Mouse (Mus musculus): ENCODE data around the gene Clta. TPM values are rescaled to one million over a fixed set of nuclear protein-coding genes. Genes with fewer than 3 reads are reported as not detected.

The Clta gene
- polyA plus RNA-seq, 1 experiment, result 168 TPM

- Histone ChIP-seq H3K27ac (ENCODE audit: control insufficient read depth, insufficient read depth, low read depth, low read length, poor library complexity) (peak overlapping the region; percentile 94), H3K4me3 (replicated peaks; ENCODE audit: control insufficient read depth, low read depth, low read length) (peak overlapping the region; percentile 93), H3K4me1 (ENCODE audit: control insufficient read depth, insufficient read depth, low read length) (peaks cover 4% of the 10 kb centered on the region; the same call in 1 of the 2 replicates)
- TF ChIP-seq POLR2A (IDR thresholded peaks at IDR 0.05; ENCODE audit: borderline replicate concordance, control insufficient read depth, low read depth, low read length), result peak; percentile 62; the same call in 1 of the 2 replicates
- TF ChIP-seq CTCF (IDR thresholded peaks at IDR 0.05; ENCODE audit: control insufficient read depth, insufficient read depth, low read length), result no peak
- WGBS, result under 1% methylated on average over 70 of the region's 70 CpGs
Observed at GRCm38 (mm10) chr4:44072146-44072872, 68.1 kb downstream of the Clta start.

- peak overlapping the region; percentile 94 for H3K27ac ChIP-seq (ENCODE audit: control insufficient read depth, insufficient read depth, low read depth, low read length, poor library complexity)
- no peak for TF ChIP-seq CTCF (IDR thresholded peaks at IDR 0.05; ENCODE audit: control insufficient read depth, insufficient read depth, low read length)
- TF ChIP-seq POLR2A (IDR thresholded peaks at IDR 0.05; ENCODE audit: borderline replicate concordance, control insufficient read depth, low read depth, low read length), result no peak
- peak overlapping the region; percentile 93 for H3K4me3 ChIP-seq (replicated peaks; ENCODE audit: control insufficient read depth, low read depth, low read length)
- H3K4me1 ChIP-seq (ENCODE audit: control insufficient read depth, insufficient read depth, low read length), result peaks cover 4% of the 10 kb centered on the region; the same call in 1 of the 2 replicates
- 8% methylated on average over 9 of the region's 9 CpGs for WGBS
Observed at GRCm38 (mm10) chr4:44072873-44073441, 68.7 kb downstream of the Clta start.

GRCm38 (mm10) chr4:44073799-44074198 lies 69.5 kb downstream of the Clta start:
- Histone ChIP-seq H3K4me3 (replicated peaks; ENCODE audit: control insufficient read depth, low read depth, low read length) (no peak overlapping the region), H3K27ac (ENCODE audit: control insufficient read depth, insufficient read depth, low read depth, low read length, poor library complexity) (peak overlapping the region; percentile 58; the same call in 1 of the 2 replicates), H3K4me1 (ENCODE audit: control insufficient read depth, insufficient read depth, low read length) (peaks cover 3% of the 10 kb centered on the region; the same call in 1 of the 2 replicates)
- TF ChIP-seq POLR2A (IDR thresholded peaks at IDR 0.05; ENCODE audit: borderline replicate concordance, control insufficient read depth, low read depth, low read length) (no peak), CTCF (IDR thresholded peaks at IDR 0.05; ENCODE audit: control insufficient read depth, insufficient read depth, low read length) (no peak)
- 68% methylated on average over 3 of the region's 3 CpGs for WGBS

DNA sequence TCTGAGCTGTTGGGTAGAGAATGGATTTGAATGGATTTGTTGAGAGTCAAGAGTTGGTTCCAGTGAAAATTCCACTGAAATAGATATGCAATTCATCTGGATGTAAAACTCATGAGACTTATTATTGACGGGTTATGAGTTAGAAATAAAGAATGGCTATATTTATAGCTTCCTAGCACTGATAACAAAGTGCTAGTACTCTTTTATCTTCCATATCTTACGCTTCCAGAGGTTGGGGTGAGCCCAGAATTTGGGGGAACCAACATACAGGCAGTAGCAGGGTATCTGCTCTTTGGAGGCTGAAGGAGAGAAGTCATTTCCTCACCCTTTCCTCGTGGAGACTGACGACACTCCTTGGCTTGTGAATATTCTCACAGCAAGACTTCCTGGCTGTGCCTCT lies 70.2 kb downstream of the Clta start:
- no peak overlapping the region for H3K4me3 ChIP-seq (replicated peaks; ENCODE audit: control insufficient read depth, low read depth, low read length)
- TF ChIP-seq CTCF (IDR thresholded peaks at IDR 0.05; ENCODE audit: control insufficient read depth, insufficient read depth, low read length) (no peak), POLR2A (IDR thresholded peaks at IDR 0.05; ENCODE audit: borderline replicate concordance, control insufficient read depth, low read depth, low read length) (no peak)
- no peak overlapping the region for H3K27ac ChIP-seq (ENCODE audit: control insufficient read depth, insufficient read depth, low read depth, low read length, poor library complexity)
- peaks cover 3% of the 10 kb centered on the region; the same call in 1 of the 2 replicates for H3K4me1 ChIP-seq (ENCODE audit: control insufficient read depth, insufficient read depth, low read length)
- WGBS, result 51% methylated on average over 4 of the region's 4 CpGs

GRCm38 (mm10) chr4:44078358-44078933 lies 74.2 kb downstream of the Clta start:
- no peak overlapping the region for H3K27ac ChIP-seq (ENCODE audit: control insufficient read depth, insufficient read depth, low read depth, low read length, poor library complexity)
- no peak for TF ChIP-seq POLR2A (IDR thresholded peaks at IDR 0.05; ENCODE audit: borderline replicate concordance, control insufficient read depth, low read depth, low read length)
- no peak for TF ChIP-seq CTCF (IDR thresholded peaks at IDR 0.05; ENCODE audit: control insufficient read depth, insufficient read depth, low read length)
- H3K4me3 ChIP-seq (replicated peaks; ENCODE audit: control insufficient read depth, low read depth, low read length), result no peak overlapping the region
- 78% methylated on average over 7 of the region's 7 CpGs for WGBS
- no peaks in the 10 kb centered on the region; the same call in 1 of the 2 replicates for H3K4me1 ChIP-seq (ENCODE audit: control insufficient read depth, insufficient read depth, low read length)

Other genes starting within 250 kb of the Clta start
- not detected in 2 replicates for gene Olfr159, start 233.4 kb upstream of the Clta start, polyA plus RNA-seq (2011; ENCODE audit: insufficient read depth, insufficient read length, low replicate concordance, missing spikeins)
- not detected in 2 replicates for gene Olfr156, start 180.6 kb upstream of the Clta start, polyA plus RNA-seq (2011; ENCODE audit: insufficient read depth, insufficient read length, low replicate concordance, missing spikeins)
- gene Olfr157, start 164.3 kb upstream of the Clta start, polyA plus RNA-seq (2011; ENCODE audit: insufficient read depth, insufficient read length, low replicate concordance, missing spikeins), result 0.68 and 0.82 TPM in 2 replicates
- not detected in 2 replicates for gene Olfr155, start 152.9 kb upstream of the Clta start, polyA plus RNA-seq (2011; ENCODE audit: insufficient read depth, insufficient read length, low replicate concordance, missing spikeins)
- gene Reck, start 128.9 kb upstream of the Clta start, polyA plus RNA-seq (2011; ENCODE audit: insufficient read depth, insufficient read length, low replicate concordance, missing spikeins), result 1.1 and 2.9 TPM in 2 replicates
- 20.8 and 49.7 TPM in 2 replicates for gene Glipr2, start 47.1 kb upstream of the Clta start, polyA plus RNA-seq (2011; ENCODE audit: insufficient read depth, insufficient read length, low replicate concordance, missing spikeins)
- gene Ccin, start 21.0 kb upstream of the Clta start, polyA plus RNA-seq (2011; ENCODE audit: insufficient read depth, insufficient read length, low replicate concordance, missing spikeins), result not detected in 2 replicates
- 8.1 and 13.6 TPM in 2 replicates for gene Gne, start 79.7 kb downstream of the Clta start, polyA plus RNA-seq (2011; ENCODE audit: insufficient read depth, insufficient read length, low replicate concordance, missing spikeins)
- gene Rnf38, start 229.3 kb downstream of the Clta start, polyA plus RNA-seq (2011; ENCODE audit: insufficient read depth, insufficient read length, low replicate concordance, missing spikeins), result 19.0 and 35.4 TPM in 2 replicates